ENCODE assay signal across 8 mouse cellular contexts in the genomic region with DNA sequence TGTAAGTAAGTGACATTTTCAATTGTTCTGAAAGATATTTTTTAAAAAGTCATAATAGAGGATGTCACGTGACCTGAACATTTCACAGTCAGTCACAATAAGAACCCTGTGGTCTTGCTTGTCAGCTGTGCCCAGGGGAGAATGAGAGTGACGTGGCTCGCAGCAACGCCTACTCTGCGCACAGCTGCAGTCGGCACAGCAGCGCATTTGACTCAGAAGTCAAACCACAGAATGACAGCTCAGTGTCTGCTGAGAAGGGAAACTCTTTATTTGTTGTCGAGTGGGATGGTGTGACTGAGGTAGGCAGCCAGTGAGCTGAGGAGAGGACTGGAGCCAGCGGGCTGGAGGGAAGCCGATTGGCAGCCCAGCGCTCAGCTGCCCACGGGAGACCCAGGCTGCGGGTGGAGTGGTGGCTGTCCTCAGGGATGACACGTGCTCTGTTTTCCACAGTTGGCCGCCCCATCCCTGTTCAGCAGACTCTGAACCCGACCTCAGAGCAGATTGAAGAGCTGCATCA. TPM values are rescaled to one million over a fixed set of nuclear protein-coding genes. Genes with fewer than 3 reads are reported as not detected.
DNase-seq lines count a peak whose midpoint lies in the region; ATAC-seq lines count a peak whose summit lies in the region.

No protein-coding gene starts in this region.

- 0 out of 2 replicates have a peak, but pooled peaks cover 4% of the 10 kb centered on the region for H3K4me1 ChIP-seq in forebrain, embryonic 15.5 days
- peaks cover 3% of the 10 kb centered on the region for H3K4me1 ChIP-seq in liver, embryonic 16.5 days (ENCODE audit: control insufficient read depth, low read depth, low read length)
- H3K4me1 ChIP-seq in neural tube, embryonic 11.5 days (ENCODE audit: control insufficient read depth, insufficient read depth, low read length) = no peaks in the 10 kb centered on the region; the same call in 1 of the 2 replicates

- no peaks in the 10 kb centered on the region for H3K36me3 ChIP-seq in forebrain, embryonic 15.5 days
- H3K36me3 ChIP-seq in liver, embryonic 16.5 days (ENCODE audit: control insufficient read depth, insufficient read depth) = no peaks in the 10 kb centered on the region
- no peaks in the 10 kb centered on the region for H3K36me3 ChIP-seq in neural tube, embryonic 11.5 days (ENCODE audit: control insufficient read depth, insufficient read depth, low read length)

- ATAC-seq in cerebellum, adult (ENCODE audit: insufficient number of reproducible peaks, low FRiP score, low TSS enrichment) = peak; percentile 92
- peak; percentile 91 for ATAC-seq in forebrain, embryonic 15.5 days (replicated peaks)
- peak; percentile 77 for ATAC-seq in liver, embryonic 16.5 days (ENCODE audit: low read depth)
- peak; percentile 80 for ATAC-seq in neural tube, embryonic 11.5 days (ENCODE audit: insufficient read depth, low FRiP score, low TSS enrichment)

- DNase-seq in ES-CJ7 (ENCODE audit: low read depth, low spot score) = peak; percentile 11
- peak; percentile 50 to 56 for DNase-seq in heart, postnatal 14 days
- DNase-seq in layer of hippocampus, adult 11-12 months (ENCODE audit: low spot score) = peak; percentile 82
- DNase-seq in neural tube, embryonic 11.5 days (ENCODE audit: low spot score) = peak; percentile 55
- DNase-seq in testis, postnatal 10 days (ENCODE audit: low spot score) = peak; percentile 42

- H3K9me3 ChIP-seq in forebrain, embryonic 15.5 days = no peaks in the 10 kb centered on the region
- no peaks in the 10 kb centered on the region for H3K9me3 ChIP-seq in liver, embryonic 16.5 days (replicated peaks; ENCODE audit: control insufficient read depth, low read length)
- no peaks in the 10 kb centered on the region for H3K9me3 ChIP-seq in neural tube, embryonic 11.5 days (ENCODE audit: control insufficient read depth, low read length)

- H3K4me3 ChIP-seq in forebrain, embryonic 15.5 days = peak overlapping the region; percentile 31
- peak overlapping the region; percentile 43 for H3K4me3 ChIP-seq in liver, embryonic 16.5 days (ENCODE audit: low read depth, low read length)
- 0 out of 2 replicates have a peak overlapping the region, but pooled peaks have one; percentile 1 for H3K4me3 ChIP-seq in neural tube, embryonic 11.5 days (ENCODE audit: low read depth, low read length)

- peak overlapping the region; percentile 68 for H3K27ac ChIP-seq in forebrain, embryonic 15.5 days (replicated peaks)
- no peak overlapping the region for H3K27ac ChIP-seq in liver, embryonic 16.5 days (ENCODE audit: low read length)
- H3K27ac ChIP-seq in neural tube, embryonic 11.5 days (ENCODE audit: low read depth, low read length) = no peak overlapping the region

- H3K4me2 ChIP-seq in forebrain, embryonic 15.5 days (replicated peaks) = peak overlapping the region; percentile 50
- H3K4me2 ChIP-seq in liver, embryonic 16.5 days (ENCODE audit: low read depth, low read length) = peak overlapping the region; percentile 55
- peak overlapping the region; percentile 41 for H3K4me2 ChIP-seq in neural tube, embryonic 11.5 days (ENCODE audit: low read depth)

- peak overlapping the region; percentile 34; the same call in 1 of the 2 replicates for H3K9ac ChIP-seq in forebrain, embryonic 15.5 days (replicated peaks)
- no peak overlapping the region for H3K9ac ChIP-seq in liver, embryonic 16.5 days (ENCODE audit: low read depth, low read length)
- H3K9ac ChIP-seq in neural tube, embryonic 11.5 days (ENCODE audit: low read length) = no peak overlapping the region

- 24% methylated on average over 16 of the region's 16 CpGs for WGBS in forebrain, embryonic 15.5 days
- WGBS in liver, embryonic 16.5 days (ENCODE audit: insufficient replicate concordance) = 13% methylated on average over 16 of the region's 16 CpGs
- 30% methylated on average over 16 of the region's 16 CpGs for WGBS in neural tube, embryonic 11.5 days

- intact Hi-C loops in heart, postnatal 14 days (cut with DNase I) = loop anchor here (5.0 to 10.0 kb wide), 4 partner anchors 117 to 1097 kb away; partner anchors contain the start of genes Acsl3 and Utp14b

- no peaks in the 10 kb centered on the region for H3K27me3 ChIP-seq in forebrain, embryonic 15.5 days
- no peaks in the 10 kb centered on the region for H3K27me3 ChIP-seq in liver, embryonic 16.5 days (ENCODE audit: control insufficient read depth, insufficient read depth, low read depth, low read length)
- no peaks in the 10 kb centered on the region for H3K27me3 ChIP-seq in neural tube, embryonic 11.5 days (ENCODE audit: control insufficient read depth, insufficient read depth, low read length)

RNA-seq across cellular contexts. Expression of gene BC035947, which starts 25.6 kb away (rescaled TPM):
- 0.27 and 0.29 TPM in 2 replicates for polyA plus RNA-seq in forebrain, embryonic 15.5 days (2015; fragmentation: Nextera tagmentation; extraction: Ambion mirVana)
- total RNA-seq in heart, postnatal 14 days (2021) = not detected
- polyA plus RNA-seq in liver, embryonic 16.5 days (2015; fragmentation: Nextera tagmentation; extraction: Ambion mirVana) = not detected in 2 replicates
- 0.17 and 0.28 TPM in 2 replicates for polyA plus RNA-seq in neural tube, embryonic 11.5 days (2014; fragmentation: Nextera tagmentation; extraction: Ambion mirVana)

RNA-seq across cellular contexts. Expression of gene Mogat1, which starts 26.8 kb away (rescaled TPM):
- not detected in 2 replicates for polyA plus RNA-seq in forebrain, embryonic 15.5 days (2015; fragmentation: Nextera tagmentation; extraction: Ambion mirVana)
- not detected for total RNA-seq in heart, postnatal 14 days (2021)
- polyA plus RNA-seq in liver, embryonic 16.5 days (2015; fragmentation: Nextera tagmentation; extraction: Ambion mirVana) = not detected in 2 replicates
- polyA plus RNA-seq in neural tube, embryonic 11.5 days (2014; fragmentation: Nextera tagmentation; extraction: Ambion mirVana) = 0.53 TPM in 1 of 2 replicates, not detected in the other

RNA-seq across cellular contexts. Expression of gene Farsb, which starts 48.9 kb away (rescaled TPM):
- polyA plus RNA-seq in forebrain, embryonic 15.5 days (2015; fragmentation: Nextera tagmentation; extraction: Ambion mirVana) = 154 and 159 TPM in 2 replicates
- 10 to 100 TPM; 47.6 to 48.3 TPM for total RNA-seq in heart, postnatal 14 days (2021)
- 79.1 and 87.2 TPM in 2 replicates for polyA plus RNA-seq in liver, embryonic 16.5 days (2015; fragmentation: Nextera tagmentation; extraction: Ambion mirVana)
- 149 and 154 TPM in 2 replicates for polyA plus RNA-seq in neural tube, embryonic 11.5 days (2014; fragmentation: Nextera tagmentation; extraction: Ambion mirVana)

Comparison
In these comparisons a context has a peak if more than half of its experiments do, and no peak if none do; other contexts are left out.
1. DNase-seq: peak in every context shown above with its lines; median percentile 82 in layer of hippocampus, adult 11-12 months; 55 in neural tube, embryonic 11.5 days; 53 in heart, postnatal 14 days; 42 in testis, postnatal 10 days; 11 in ES-CJ7.